Mouse (Mus musculus) liver, adult 2 months (tissue): ENCODE measurements around the gene Nr3c2.

Source experiments
- CTCF ChIP-seq: fragments of 200-500 bp; IDR thresholded peaks from 2 replicates; pipeline ENCODE4 v1.5.1; 2011; ENCODE audit warnings: low read depth, low read length, control low read depth
- POLR2A ChIP-seq: fragments of 200-500 bp; IDR thresholded peaks from 2 replicates; pipeline ENCODE4 v1.6.1; 2011; ENCODE audit warnings: low read length, control low read depth; ENCODE audit not compliant: insufficient read depth; ENCODE audit errors: extremely low read depth

DNA sequence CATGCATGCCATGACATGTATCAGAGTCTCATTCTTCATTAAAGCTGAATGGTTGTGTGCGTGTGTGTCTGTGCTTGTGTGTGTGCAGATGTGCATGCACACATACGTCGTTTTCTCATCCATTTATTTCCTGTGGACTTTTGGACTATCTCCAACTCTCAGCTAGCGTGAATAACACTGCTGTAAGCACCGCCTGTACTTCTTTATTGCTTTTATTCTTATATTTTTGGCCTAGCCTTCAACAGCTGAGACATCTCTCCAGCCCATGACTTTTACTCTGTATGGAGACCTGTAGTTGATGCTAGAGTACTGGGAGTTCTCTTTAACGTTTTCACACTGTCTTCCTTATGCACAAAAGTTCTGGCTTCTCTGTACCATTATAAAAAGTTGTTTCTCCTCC, 332.6 kb downstream of the Nr3c2 start:
- TF ChIP-seq CTCF: no peak
- TF ChIP-seq POLR2A: no peak
